In genomic region chr15:97150983-97151735, GRCm38 (mm10) we compare ENCODE assay signal across 15 mouse cellular contexts.
A peak's percentile ranks its signal among the peaks of the same experiment; 100 is the strongest.
DNase-seq lines count a peak whose midpoint lies in the region; ATAC-seq and TF ChIP-seq lines count a peak whose summit lies in the region.
"Had no signal": no experiment of that assay in that cellular context is flagged by ENCODE, and none has a peak within 500 bp of the region (broad histone marks: within the 10 kb centered on the region; RNA-seq: fewer than 3 reads in every experiment).

No protein-coding gene starts in this region.

- H3K4me2 ChIP-seq in forebrain, embryonic 14.5 days (ENCODE audit: low read length) = no peak overlapping the region
- H3K4me2 ChIP-seq in forebrain, embryonic 11.5 days (ENCODE audit: low read depth, low read length, severe bottlenecking) = no peak overlapping the region
- no peak overlapping the region for H3K4me2 ChIP-seq in liver, embryonic 14.5 days (ENCODE audit: low read depth)
- H3K4me2 ChIP-seq in liver, embryonic 11.5 days = no peak overlapping the region
- H3K4me2 ChIP-seq in hindbrain, embryonic 15.5 days = 0 out of 2 replicates have a peak overlapping the region, but pooled peaks have one; percentile 45
- H3K4me2 ChIP-seq: heart, embryonic 15.5 days had no signal

- no peak for TF ChIP-seq EP300 in liver, embryonic 14.5 days (IDR thresholded peaks at IDR 0.05; ENCODE audit: low read depth)

- DNase-seq in forebrain, embryonic 14.5 days (ENCODE audit: low spot score) = peak; percentile 17
- no peak for DNase-seq in forebrain, embryonic 11.5 days (ENCODE audit: low spot score)
- no peak for DNase-seq in liver, embryonic 14.5 days (ENCODE audit: low read depth in 3 of 3, low spot score in 3 of 3)
- no peak for DNase-seq in liver, embryonic 11.5 days (ENCODE audit: low spot score)
- peak; percentile 42 for DNase-seq in ES-CJ7 (ENCODE audit: low read depth, low spot score)
- DNase-seq in right cerebral cortex, adult 18-20 months = no peak
- DNase-seq in spleen, postnatal 4 days (ENCODE audit: low spot score in 2 of 2) = no peak
- DNase-seq: cerebellum, adult 9-11 months; gastrocnemius, postnatal 36 days; kidney, adult 8-10 months; lung, adult 18-20 months; right cerebral cortex, postnatal 14 days had no signal

- WGBS in forebrain, embryonic 14.5 days = 86% methylated on average over 10 of the region's 10 CpGs
- WGBS in forebrain, embryonic 11.5 days = 87% methylated on average over 10 of the region's 10 CpGs
- 66% methylated on average over 10 of the region's 10 CpGs for WGBS in liver, embryonic 14.5 days (ENCODE audit: insufficient replicate concordance)
- 81% methylated on average over 10 of the region's 10 CpGs for WGBS in liver, embryonic 11.5 days
- WGBS in hindbrain, embryonic 15.5 days = 77% methylated on average over 10 of the region's 10 CpGs

- H3K36me3 ChIP-seq in forebrain, embryonic 14.5 days (ENCODE audit: control insufficient read depth, insufficient read depth, low read length) = no peaks in the 10 kb centered on the region
- H3K36me3 ChIP-seq in forebrain, embryonic 11.5 days (ENCODE audit: control insufficient read depth, insufficient read depth, low read length) = no peaks in the 10 kb centered on the region
- no peaks in the 10 kb centered on the region for H3K36me3 ChIP-seq in liver, embryonic 14.5 days (replicated peaks; ENCODE audit: control insufficient read depth, insufficient read depth, low read depth)
- H3K36me3 ChIP-seq in liver, embryonic 11.5 days (ENCODE audit: control insufficient read depth, insufficient read depth, low read length) = no peaks in the 10 kb centered on the region
- no peaks in the 10 kb centered on the region for H3K36me3 ChIP-seq in hindbrain, embryonic 15.5 days
- H3K36me3 ChIP-seq: heart, embryonic 15.5 days had no signal

- ATAC-seq in forebrain, embryonic 14.5 days = peak; percentile 18; the same call in 1 of the 2 replicates
- no peak for ATAC-seq in forebrain, embryonic 11.5 days (replicated peaks; ENCODE audit: low FRiP score)
- ATAC-seq in liver, embryonic 14.5 days (ENCODE audit: insufficient read depth) = no peak
- ATAC-seq in liver, embryonic 11.5 days (replicated peaks; ENCODE audit: low FRiP score) = no peak
- ATAC-seq in hindbrain, embryonic 15.5 days (ENCODE audit: low FRiP score, low read depth) = peak; percentile 49; the same call in 1 of the 2 replicates

- peak overlapping the region; percentile 63; the same call in 1 of the 2 replicates for H3K27ac ChIP-seq in forebrain, embryonic 14.5 days (ENCODE audit: low read depth, low read length)
- H3K27ac ChIP-seq in forebrain, embryonic 11.5 days (ENCODE audit: low read depth, low read length) = no peak overlapping the region
- no peak overlapping the region for H3K27ac ChIP-seq in liver, embryonic 14.5 days
- H3K27ac ChIP-seq in liver, embryonic 11.5 days (ENCODE audit: low read depth, low read length) = no peak overlapping the region
- peak overlapping the region; percentile 83 for H3K27ac ChIP-seq in hindbrain, embryonic 15.5 days (replicated peaks)
- H3K27ac ChIP-seq: heart, embryonic 15.5 days had no signal

- peaks cover 2% of the 10 kb centered on the region; the same call in 1 of the 2 replicates for H3K4me1 ChIP-seq in forebrain, embryonic 14.5 days (ENCODE audit: control insufficient read depth, insufficient read depth, low read length)
- no peaks in the 10 kb centered on the region for H3K4me1 ChIP-seq in forebrain, embryonic 11.5 days (replicated peaks; ENCODE audit: control insufficient read depth, insufficient read depth, low read length)
- H3K4me1 ChIP-seq in liver, embryonic 14.5 days (replicated peaks; ENCODE audit: control insufficient read depth in 2 of 2, insufficient read depth in 2 of 2, low read length in 1 of 2) = no peaks in the 10 kb centered on the region
- peaks cover 4% of the 10 kb centered on the region; the same call in 1 of the 2 replicates for H3K4me1 ChIP-seq in liver, embryonic 11.5 days (replicated peaks; ENCODE audit: control insufficient read depth, insufficient read depth, low read length)
- H3K4me1 ChIP-seq in hindbrain, embryonic 15.5 days (replicated peaks) = peaks cover 18% of the 10 kb centered on the region
- H3K4me1 ChIP-seq: heart, embryonic 15.5 days; megakaryocyte, embryonic 14.5 days had no signal

- peak; percentile 28 for TF ChIP-seq CTCF in liver, embryonic 14.5 days (IDR thresholded peaks at IDR 0.05; ENCODE audit: low read depth)

- no peak overlapping the region for H3K4me3 ChIP-seq in forebrain, embryonic 14.5 days (ENCODE audit: low read depth, low read length)
- no peak overlapping the region for H3K4me3 ChIP-seq in forebrain, embryonic 11.5 days (ENCODE audit: low read depth, low read length)
- H3K4me3 ChIP-seq in liver, embryonic 14.5 days (ENCODE audit: insufficient read depth in 1 of 2, low read depth in 2 of 2, low read length in 2 of 2) = no peak overlapping the region
- H3K4me3 ChIP-seq in liver, embryonic 11.5 days (ENCODE audit: low read depth, low read length) = no peak overlapping the region
- no peak overlapping the region for H3K4me3 ChIP-seq in hindbrain, embryonic 15.5 days
- H3K4me3 ChIP-seq: heart, embryonic 15.5 days; megakaryocyte, embryonic 14.5 days had no signal

- H3K27me3 ChIP-seq in forebrain, embryonic 14.5 days (replicated peaks; ENCODE audit: control insufficient read depth, insufficient read depth, low read length) = no peaks in the 10 kb centered on the region
- H3K27me3 ChIP-seq in forebrain, embryonic 11.5 days (ENCODE audit: control insufficient read depth, insufficient read depth, low read length) = no peaks in the 10 kb centered on the region
- no peaks in the 10 kb centered on the region for H3K27me3 ChIP-seq in liver, embryonic 14.5 days (ENCODE audit: control insufficient read depth, insufficient read depth, low read length)
- H3K27me3 ChIP-seq in liver, embryonic 11.5 days (replicated peaks; ENCODE audit: control insufficient read depth, insufficient read depth, low read length) = no peaks in the 10 kb centered on the region
- no peaks in the 10 kb centered on the region for H3K27me3 ChIP-seq in hindbrain, embryonic 15.5 days
- H3K27me3 ChIP-seq: heart, embryonic 15.5 days; megakaryocyte, embryonic 14.5 days had no signal

- H3K9ac ChIP-seq in forebrain, embryonic 14.5 days (ENCODE audit: low read length) = no peak overlapping the region
- no peak overlapping the region for H3K9ac ChIP-seq in forebrain, embryonic 11.5 days (ENCODE audit: low read length)
- no peak overlapping the region for H3K9ac ChIP-seq in liver, embryonic 14.5 days (replicated peaks)
- no peak overlapping the region for H3K9ac ChIP-seq in liver, embryonic 11.5 days (ENCODE audit: low read depth, low read length)
- no peak overlapping the region for H3K9ac ChIP-seq in hindbrain, embryonic 15.5 days
- H3K9ac ChIP-seq: heart, embryonic 15.5 days had no signal

- no peaks in the 10 kb centered on the region for H3K9me3 ChIP-seq in forebrain, embryonic 14.5 days (replicated peaks; ENCODE audit: control insufficient read depth, low read length)
- no peaks in the 10 kb centered on the region for H3K9me3 ChIP-seq in forebrain, embryonic 11.5 days (ENCODE audit: control insufficient read depth, low read length)
- no peaks in the 10 kb centered on the region for H3K9me3 ChIP-seq in liver, embryonic 14.5 days (ENCODE audit: control insufficient read depth, low read length)
- no peaks in the 10 kb centered on the region for H3K9me3 ChIP-seq in liver, embryonic 11.5 days (ENCODE audit: control insufficient read depth, low read length)
- H3K9me3 ChIP-seq in hindbrain, embryonic 15.5 days = no peaks in the 10 kb centered on the region
- H3K9me3 ChIP-seq: heart, embryonic 15.5 days had no signal

Comparison
In these comparisons a context has a peak if more than half of its experiments do, and no peak if none do; other contexts are left out.
1. ATAC-seq: peak in forebrain, embryonic 14.5 days (single experiment) and hindbrain, embryonic 15.5 days (single experiment); none in forebrain, embryonic 11.5 days (single experiment), liver, embryonic 14.5 days (single experiment) and liver, embryonic 11.5 days (single experiment).
2. DNase-seq: peak in forebrain, embryonic 14.5 days (single experiment) and ES-CJ7 (single experiment); none in forebrain, embryonic 11.5 days (single experiment), liver, embryonic 14.5 days (0 of 3), liver, embryonic 11.5 days (single experiment), right cerebral cortex, adult 18-20 months (single experiment) and spleen, postnatal 4 days (0 of 2).
3. H3K27ac ChIP-seq: peak in forebrain, embryonic 14.5 days (single experiment) and hindbrain, embryonic 15.5 days (single experiment); none in forebrain, embryonic 11.5 days (single experiment), liver, embryonic 14.5 days (single experiment) and liver, embryonic 11.5 days (single experiment).